Mouse (Mus musculus) kidney, adult 2 months (tissue): ENCODE data around the gene Pan2.

Experiments
- CTCF ChIP-seq: fragments of 200-500 bp; conservative IDR thresholded peaks from 2 replicates; pipeline ENCODE4 v1.5.1; 2011; ENCODE audit warnings: low read depth, mild to moderate bottlenecking, control low read depth, low read length, moderate library complexity, mixed read lengths; ENCODE audit not compliant: insufficient read depth, insufficient read length
- POLR2A ChIP-seq: fragments of 200-500 bp; IDR thresholded peaks from one replicate; pipeline ENCODE4 v1.6.1; 2011; ENCODE audit warnings: low read depth, low read length, control low read depth

DNA sequence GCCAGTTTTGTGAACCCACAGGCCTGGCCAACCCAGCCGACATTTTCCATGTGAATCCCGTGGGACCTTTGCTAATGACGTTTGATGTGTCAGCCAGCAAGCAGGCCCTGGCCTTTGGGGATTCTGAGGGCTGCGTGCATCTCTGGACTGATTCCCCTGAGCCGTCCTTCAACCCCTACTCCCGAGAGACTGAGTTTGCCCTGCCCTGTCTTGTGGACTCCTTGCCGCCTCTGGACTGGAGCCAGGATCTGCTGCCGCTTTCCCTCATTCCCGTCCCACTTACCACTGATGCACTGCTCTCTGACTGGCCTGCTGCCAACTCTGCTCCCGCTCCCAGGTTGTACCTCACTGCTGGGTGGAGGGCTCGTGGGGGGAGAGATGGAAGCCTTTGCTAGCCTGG, 7.0 kb downstream of the Pan2 start:
- TF ChIP-seq CTCF = no peak
- no peak for TF ChIP-seq POLR2A
